Mouse (Mus musculus): ENCODE measurements around the gene Ap2b1. TPM values are rescaled to one million over a fixed set of nuclear protein-coding genes. Genes with fewer than 3 reads are reported as not detected.

The Ap2b1 gene
- polyA plus RNA-seq, 1 experiment, result 41.4 TPM

DNA sequence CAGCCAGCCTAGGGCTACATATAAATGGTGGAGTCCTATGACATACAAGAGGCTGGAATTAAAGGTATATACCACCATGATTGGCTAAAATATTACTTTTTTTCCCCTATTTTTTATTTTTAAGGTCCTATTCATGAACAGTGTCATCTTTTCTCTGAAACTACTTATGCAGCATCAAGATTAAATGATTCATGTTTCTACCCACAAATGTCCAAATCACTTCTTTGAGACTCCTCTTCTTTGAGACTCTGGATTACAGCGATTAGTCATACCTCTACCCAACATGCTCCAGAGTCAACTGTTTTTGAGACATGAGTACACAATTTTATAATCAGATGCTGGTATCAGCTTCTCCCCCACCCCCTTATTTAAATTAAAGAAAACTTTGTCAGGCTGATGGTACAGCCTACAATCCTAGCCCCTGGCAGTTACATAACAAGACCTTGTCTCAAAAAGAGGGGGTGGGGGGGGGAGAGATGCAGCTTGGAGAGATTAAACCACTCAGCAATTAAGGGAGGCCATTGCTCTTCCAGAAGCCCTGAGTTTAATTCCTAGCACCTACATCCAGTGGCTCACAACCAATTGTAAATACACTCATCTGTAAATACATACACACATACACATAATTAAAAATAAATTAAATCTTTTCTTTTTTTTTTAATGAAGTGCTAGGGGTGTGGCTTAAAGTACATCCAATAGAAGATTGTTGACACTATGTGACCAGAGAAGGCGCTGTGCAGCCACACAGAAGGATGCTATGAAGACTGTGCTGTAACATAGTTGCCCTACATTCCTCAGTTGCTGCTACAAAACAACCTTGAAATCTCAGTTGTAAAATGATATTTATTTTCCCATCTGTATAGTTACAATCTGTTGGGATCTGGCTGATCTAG, 26.6 kb upstream of the Ap2b1 start:
- Histone ChIP-seq H3K4me3 (ENCODE audit: control insufficient read depth, insufficient read depth, low read length) (no peak overlapping the region), H3K27ac (ENCODE audit: control insufficient read depth, insufficient read depth, low read length) (no peak overlapping the region), H3K27me3 (ENCODE audit: control insufficient read depth, insufficient read depth, low read length) (no peaks in the 10 kb centered on the region), H3K4me1 (replicated peaks; ENCODE audit: control insufficient read depth, insufficient read depth, low read length) (peaks cover 6% of the 10 kb centered on the region; the same call in 1 of the 2 replicates), H3K36me3 (ENCODE audit: control insufficient read depth, insufficient read depth, low read length) (no peaks in the 10 kb centered on the region)
- peak; percentile 36 for DNase-seq
- WGBS, result 18% methylated on average over 2 of the region's 2 CpGs
- TF ChIP-seq POLR2A (IDR thresholded peaks at IDR 0.05; ENCODE audit: control insufficient read depth, extremely low read depth, insufficient read depth, low read length, poor library complexity) (no peak), CTCF (IDR thresholded peaks at IDR 0.05; ENCODE audit: borderline replicate concordance, control insufficient read depth, extremely low read depth, insufficient read depth, low read length, poor library complexity) (no peak)

DNA sequence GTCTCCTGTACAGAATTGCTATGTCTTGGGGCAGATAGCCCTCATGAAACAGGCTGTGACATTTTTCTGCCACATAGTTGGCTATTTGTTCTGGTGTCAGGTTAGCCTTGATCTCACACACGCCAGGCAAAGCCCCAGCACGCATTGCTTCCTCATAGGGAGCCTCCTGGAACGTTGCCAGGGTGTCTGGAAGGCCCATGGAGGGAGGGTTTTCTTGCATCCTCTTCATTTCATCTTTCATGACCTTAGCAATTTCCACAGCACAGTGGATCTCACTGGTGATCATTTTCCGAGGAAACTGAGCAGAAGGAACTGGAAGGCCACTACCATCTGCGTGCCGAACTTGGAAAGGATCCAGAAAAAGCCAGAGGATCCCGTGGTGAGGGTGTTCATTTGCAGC, 22.6 kb upstream of the Ap2b1 start:
- WGBS, result 78% methylated on average over 7 of the region's 7 CpGs
- H3K27me3 ChIP-seq (ENCODE audit: control insufficient read depth, insufficient read depth, low read length), result no peaks in the 10 kb centered on the region
- no peak for DNase-seq
- H3K27ac ChIP-seq (ENCODE audit: control insufficient read depth, insufficient read depth, low read length), result no peak overlapping the region
- no peaks in the 10 kb centered on the region for H3K4me1 ChIP-seq (replicated peaks; ENCODE audit: control insufficient read depth, insufficient read depth, low read length)
- H3K36me3 ChIP-seq (ENCODE audit: control insufficient read depth, insufficient read depth, low read length), result no peaks in the 10 kb centered on the region
- TF ChIP-seq CTCF (IDR thresholded peaks at IDR 0.05; ENCODE audit: borderline replicate concordance, control insufficient read depth, extremely low read depth, insufficient read depth, low read length, poor library complexity) (no peak), POLR2A (IDR thresholded peaks at IDR 0.05; ENCODE audit: control insufficient read depth, extremely low read depth, insufficient read depth, low read length, poor library complexity) (no peak)
- no peak overlapping the region for H3K4me3 ChIP-seq (ENCODE audit: control insufficient read depth, insufficient read depth, low read length)

DNA sequence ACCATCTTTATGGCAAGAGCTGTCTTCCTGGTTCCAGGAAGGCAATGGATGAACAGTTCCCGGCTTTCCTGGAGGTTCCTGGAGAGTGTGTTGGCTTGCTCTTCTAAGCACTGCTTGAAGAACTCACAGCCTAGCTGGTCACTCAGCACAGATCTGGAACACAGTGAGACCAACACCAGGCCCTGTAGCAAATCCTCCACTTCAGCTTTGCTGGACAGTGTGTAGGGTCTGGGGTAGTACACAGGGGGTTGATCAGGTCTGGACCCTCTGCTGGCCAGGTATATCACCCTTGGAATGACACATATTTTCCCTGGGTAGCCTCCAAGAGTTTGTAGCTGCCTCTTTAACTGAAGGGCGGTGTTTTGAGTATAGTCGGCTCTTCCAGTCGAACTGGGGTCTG, 19.8 kb upstream of the Ap2b1 start:
- WGBS, result 96% methylated on average over 4 of the region's 4 CpGs
- Histone ChIP-seq H3K4me3 (ENCODE audit: control insufficient read depth, insufficient read depth, low read length) (no peak overlapping the region), H3K27me3 (ENCODE audit: control insufficient read depth, insufficient read depth, low read length) (no peaks in the 10 kb centered on the region), H3K4me1 (replicated peaks; ENCODE audit: control insufficient read depth, insufficient read depth, low read length) (peaks cover 4% of the 10 kb centered on the region), H3K27ac (ENCODE audit: control insufficient read depth, insufficient read depth, low read length) (no peak overlapping the region), H3K36me3 (ENCODE audit: control insufficient read depth, insufficient read depth, low read length) (no peaks in the 10 kb centered on the region)
- DNase-seq, result no peak
- TF ChIP-seq CTCF (IDR thresholded peaks at IDR 0.05; ENCODE audit: borderline replicate concordance, control insufficient read depth, extremely low read depth, insufficient read depth, low read length, poor library complexity), result no peak
- TF ChIP-seq POLR2A (IDR thresholded peaks at IDR 0.05; ENCODE audit: control insufficient read depth, extremely low read depth, insufficient read depth, low read length, poor library complexity), result no peak

- peaks cover 4% of the 10 kb centered on the region for H3K4me1 ChIP-seq (replicated peaks; ENCODE audit: control insufficient read depth, insufficient read depth, low read length)
- 88% methylated on average over 6 of the region's 6 CpGs for WGBS
Observed at GRCm38 (mm10) chr11:83279691-83280090, 19.1 kb upstream of the Ap2b1 start.

DNA sequence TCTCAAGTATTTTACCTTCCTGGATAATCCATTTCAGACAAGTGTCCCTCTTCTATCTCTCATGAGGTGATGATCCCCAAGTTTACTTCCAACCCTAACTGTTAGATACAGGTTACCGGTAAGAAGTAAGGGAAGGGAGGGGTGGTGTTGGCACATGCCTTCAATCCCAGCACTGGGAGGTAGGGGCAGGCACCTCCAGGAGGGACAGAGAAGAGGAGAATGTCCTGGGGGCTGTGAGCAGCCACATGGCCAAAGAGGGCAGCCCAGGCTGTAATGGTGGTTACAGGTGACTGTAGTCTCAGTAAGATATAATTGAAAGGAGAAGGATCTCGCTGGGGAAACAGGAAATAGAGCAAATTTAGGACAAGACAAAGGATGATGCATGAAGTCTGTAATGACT, 16.7 kb upstream of the Ap2b1 start:
- no peak for TF ChIP-seq POLR2A (IDR thresholded peaks at IDR 0.05; ENCODE audit: control insufficient read depth, extremely low read depth, insufficient read depth, low read length, poor library complexity)
- TF ChIP-seq CTCF (IDR thresholded peaks at IDR 0.05; ENCODE audit: borderline replicate concordance, control insufficient read depth, extremely low read depth, insufficient read depth, low read length, poor library complexity), result no peak
- Histone ChIP-seq H3K27ac (ENCODE audit: control insufficient read depth, insufficient read depth, low read length) (no peak overlapping the region), H3K27me3 (ENCODE audit: control insufficient read depth, insufficient read depth, low read length) (no peaks in the 10 kb centered on the region), H3K4me3 (ENCODE audit: control insufficient read depth, insufficient read depth, low read length) (no peak overlapping the region), H3K36me3 (ENCODE audit: control insufficient read depth, insufficient read depth, low read length) (no peaks in the 10 kb centered on the region), H3K4me1 (replicated peaks; ENCODE audit: control insufficient read depth, insufficient read depth, low read length) (peaks cover 4% of the 10 kb centered on the region)
- 63% methylated on average over 2 of the region's 2 CpGs for WGBS
- DNase-seq, result no peak

More at GRCm38 (mm10) chr11:83279691-83280090, 19.1 kb upstream of the Ap2b1 start:
- no peaks in the 10 kb centered on the region for H3K27me3 ChIP-seq (ENCODE audit: control insufficient read depth, insufficient read depth, low read length)
- TF ChIP-seq POLR2A (IDR thresholded peaks at IDR 0.05; ENCODE audit: control insufficient read depth, extremely low read depth, insufficient read depth, low read length, poor library complexity) (no peak), CTCF (IDR thresholded peaks at IDR 0.05; ENCODE audit: borderline replicate concordance, control insufficient read depth, extremely low read depth, insufficient read depth, low read length, poor library complexity) (no peak)
- H3K36me3 ChIP-seq (ENCODE audit: control insufficient read depth, insufficient read depth, low read length), result no peaks in the 10 kb centered on the region
- H3K27ac ChIP-seq (ENCODE audit: control insufficient read depth, insufficient read depth, low read length), result no peak overlapping the region
- DNase-seq, result no peak
- no peak overlapping the region for H3K4me3 ChIP-seq (ENCODE audit: control insufficient read depth, insufficient read depth, low read length)

GRCm38 (mm10) chr11:83285627-83286026, 13.2 kb upstream of the Ap2b1 start:
- peaks cover 4% of the 10 kb centered on the region for H3K4me1 ChIP-seq (replicated peaks; ENCODE audit: control insufficient read depth, insufficient read depth, low read length)
- no peaks in the 10 kb centered on the region for H3K36me3 ChIP-seq (ENCODE audit: control insufficient read depth, insufficient read depth, low read length)
- DNase-seq, result no peak
- no peaks in the 10 kb centered on the region for H3K27me3 ChIP-seq (ENCODE audit: control insufficient read depth, insufficient read depth, low read length)
- H3K27ac ChIP-seq (ENCODE audit: control insufficient read depth, insufficient read depth, low read length), result no peak overlapping the region
- TF ChIP-seq POLR2A (IDR thresholded peaks at IDR 0.05; ENCODE audit: control insufficient read depth, extremely low read depth, insufficient read depth, low read length, poor library complexity), result no peak
- TF ChIP-seq CTCF (IDR thresholded peaks at IDR 0.05; ENCODE audit: borderline replicate concordance, control insufficient read depth, extremely low read depth, insufficient read depth, low read length, poor library complexity), result no peak
- WGBS, result 93% methylated on average over 4 of the region's 4 CpGs
- no peak overlapping the region for H3K4me3 ChIP-seq (ENCODE audit: control insufficient read depth, insufficient read depth, low read length)

All from thymus, adult 2 months (tissue).